Mouse (Mus musculus): Measurements from ENCODE around the gene Irs2. TPM values are rescaled to one million over a fixed set of nuclear protein-coding genes. Genes with fewer than 3 reads are reported as not detected.

The Irs2 gene
- polyA plus RNA-seq, 1 experiment, result 31.2 TPM

DNA sequence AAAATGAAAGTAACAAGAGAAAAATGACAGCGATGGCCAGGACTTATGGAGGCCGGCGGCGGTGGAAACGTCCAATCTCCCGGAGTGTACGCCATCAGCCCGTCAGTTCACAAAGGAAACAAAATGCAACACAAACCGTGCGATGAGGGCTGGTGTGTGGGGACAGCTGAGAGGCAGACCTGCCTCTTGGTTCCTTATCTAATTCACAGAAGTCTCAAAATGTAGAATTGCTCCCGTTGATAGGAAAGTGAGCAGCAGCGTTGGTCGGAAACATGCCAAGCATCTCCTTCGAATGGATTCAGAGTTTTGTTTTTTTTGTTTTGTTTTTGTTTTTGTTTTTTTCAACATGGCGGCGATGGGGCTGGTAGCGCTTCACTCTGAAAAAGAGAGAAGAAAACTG is 21.6 kb downstream of the Irs2 start:
- Histone ChIP-seq H3K4me3 (ENCODE audit: low read depth, low read length) (no peak overlapping the region), H3K27ac (ENCODE audit: insufficient read depth, low read depth, low read length) (no peak overlapping the region), H3K4me1 (ENCODE audit: control insufficient read depth, insufficient read depth, insufficient read length, low read length) (peaks cover 16% of the 10 kb centered on the region; the same call in 1 of the 2 replicates), H3K27me3 (ENCODE audit: control insufficient read depth, insufficient read depth, low read length) (no peaks in the 10 kb centered on the region), H3K36me3 (ENCODE audit: control insufficient read depth, insufficient read depth, low read length) (peaks cover 22% of the 10 kb centered on the region)
- TF ChIP-seq POLR2A (IDR thresholded peaks at IDR 0.05; ENCODE audit: low read depth, low read length) (no peak), CTCF (IDR thresholded peaks at IDR 0.05; ENCODE audit: extremely low read depth, insufficient read length, insufficient replicate concordance, low read depth, low read length) (no peak)
- 95% methylated on average over 17 of the region's 17 CpGs for WGBS

GRCm38 (mm10) chr8:10985064-10985463 is 23.2 kb downstream of the Irs2 start:
- TF ChIP-seq POLR2A (IDR thresholded peaks at IDR 0.05; ENCODE audit: low read depth, low read length) (no peak), CTCF (IDR thresholded peaks at IDR 0.05; ENCODE audit: extremely low read depth, insufficient read length, insufficient replicate concordance, low read depth, low read length) (no peak)
- H3K4me1 ChIP-seq (ENCODE audit: control insufficient read depth, insufficient read depth, insufficient read length, low read length), result peaks cover 14% of the 10 kb centered on the region; the same call in 1 of the 2 replicates
- no peak overlapping the region for H3K27ac ChIP-seq (ENCODE audit: insufficient read depth, low read depth, low read length)
- peaks cover 22% of the 10 kb centered on the region for H3K36me3 ChIP-seq (ENCODE audit: control insufficient read depth, insufficient read depth, low read length)
- H3K27me3 ChIP-seq (ENCODE audit: control insufficient read depth, insufficient read depth, low read length), result no peaks in the 10 kb centered on the region
- no peak overlapping the region for H3K4me3 ChIP-seq (ENCODE audit: low read depth, low read length)
- 86% methylated on average over 7 of the region's 7 CpGs for WGBS

DNA sequence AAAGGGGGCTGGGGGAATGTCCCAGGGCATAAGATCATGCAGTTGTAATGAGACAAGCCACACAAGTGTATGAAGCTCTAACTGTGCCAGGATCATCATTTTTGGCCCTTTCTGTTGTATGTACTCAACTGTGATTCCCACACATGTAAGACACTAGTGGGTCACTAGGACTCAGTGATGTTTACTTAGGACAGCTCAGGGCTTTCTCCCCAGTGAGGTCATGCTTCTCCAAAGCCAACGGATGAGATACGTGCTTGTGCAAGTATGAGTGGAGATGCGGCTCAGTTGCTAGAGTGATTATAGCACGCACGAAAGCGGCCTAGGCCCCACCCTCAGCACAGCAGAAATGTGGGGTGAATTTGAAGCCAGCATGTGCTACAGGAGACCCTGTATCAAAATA is 27.4 kb downstream of the Irs2 start:
- TF ChIP-seq CTCF (IDR thresholded peaks at IDR 0.05; ENCODE audit: extremely low read depth, insufficient read length, insufficient replicate concordance, low read depth, low read length) (no peak), POLR2A (IDR thresholded peaks at IDR 0.05; ENCODE audit: low read depth, low read length) (no peak)
- Histone ChIP-seq H3K36me3 (ENCODE audit: control insufficient read depth, insufficient read depth, low read length) (peaks cover 10% of the 10 kb centered on the region), H3K4me3 (ENCODE audit: low read depth, low read length) (no peak overlapping the region), H3K4me1 (ENCODE audit: control insufficient read depth, insufficient read depth, insufficient read length, low read length) (peaks cover 10% of the 10 kb centered on the region), H3K27me3 (ENCODE audit: control insufficient read depth, insufficient read depth, low read length) (no peaks in the 10 kb centered on the region), H3K27ac (ENCODE audit: insufficient read depth, low read depth, low read length) (no peak overlapping the region)
- WGBS, result 90% methylated on average over 6 of the region's 6 CpGs

DNA sequence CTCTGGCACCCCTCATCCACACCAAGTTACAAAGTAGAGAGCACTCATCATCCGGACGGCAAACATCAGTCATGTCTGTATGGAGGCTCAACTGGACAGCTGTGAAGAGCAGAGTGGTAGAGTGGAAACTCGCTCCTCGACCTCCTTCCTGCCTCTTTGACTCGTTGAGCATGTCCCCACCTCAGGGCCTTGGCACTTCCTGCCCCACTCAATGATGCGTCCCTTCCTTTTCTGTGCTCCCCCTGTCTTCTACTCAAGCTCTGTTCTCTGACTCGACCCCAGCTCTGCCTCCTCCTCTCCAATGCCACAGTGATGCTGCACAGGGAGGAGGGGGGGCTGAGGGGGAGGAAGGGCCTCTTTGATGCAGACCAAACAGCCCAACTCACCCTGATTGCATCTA is 28.3 kb downstream of the Irs2 start:
- Histone ChIP-seq H3K4me1 (ENCODE audit: control insufficient read depth, insufficient read depth, insufficient read length, low read length) (peaks cover 10% of the 10 kb centered on the region), H3K27ac (ENCODE audit: insufficient read depth, low read depth, low read length) (no peak overlapping the region), H3K4me3 (ENCODE audit: low read depth, low read length) (no peak overlapping the region), H3K36me3 (ENCODE audit: control insufficient read depth, insufficient read depth, low read length) (peaks cover 2% of the 10 kb centered on the region; the same call in 1 of the 2 replicates), H3K27me3 (ENCODE audit: control insufficient read depth, insufficient read depth, low read length) (no peaks in the 10 kb centered on the region)
- WGBS, result 65% methylated on average over 7 of the region's 7 CpGs
- no peak for TF ChIP-seq CTCF (IDR thresholded peaks at IDR 0.05; ENCODE audit: extremely low read depth, insufficient read length, insufficient replicate concordance, low read depth, low read length)
- no peak for TF ChIP-seq POLR2A (IDR thresholded peaks at IDR 0.05; ENCODE audit: low read depth, low read length)

DNA sequence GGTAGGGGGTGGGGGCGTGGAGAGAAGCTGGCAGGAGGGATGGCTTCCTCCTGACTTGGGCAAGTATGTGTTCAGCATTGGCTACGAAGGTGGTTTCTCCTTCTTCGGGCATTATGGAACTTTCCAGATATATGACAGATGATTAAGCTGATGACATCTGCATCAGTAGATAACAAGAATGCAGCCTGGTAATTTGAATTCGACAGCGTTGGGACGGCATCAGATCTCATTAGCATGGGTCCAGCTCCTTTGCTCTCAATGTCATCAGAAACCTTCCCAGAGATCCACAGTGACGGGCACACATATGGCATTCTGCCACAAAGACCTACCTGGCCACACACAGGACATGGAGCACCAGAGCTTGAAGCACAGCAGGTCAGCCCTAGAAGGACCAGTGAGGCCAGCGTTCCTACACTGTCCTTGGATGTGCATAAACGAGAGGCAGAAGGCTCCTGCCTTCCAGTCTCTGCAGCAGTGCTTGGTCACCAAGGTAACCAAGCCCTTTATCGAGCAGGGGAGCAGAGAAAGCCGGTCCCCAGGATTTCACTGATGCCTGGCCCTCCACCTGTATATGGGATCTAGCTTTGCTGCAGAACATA is 29.0 kb downstream of the Irs2 start:
- Histone ChIP-seq H3K4me1 (ENCODE audit: control insufficient read depth, insufficient read depth, insufficient read length, low read length) (peaks cover 10% of the 10 kb centered on the region), H3K27me3 (ENCODE audit: control insufficient read depth, insufficient read depth, low read length) (no peaks in the 10 kb centered on the region), H3K27ac (ENCODE audit: insufficient read depth, low read depth, low read length) (no peak overlapping the region), H3K36me3 (ENCODE audit: control insufficient read depth, insufficient read depth, low read length) (0 out of 2 replicates have a peak, but pooled peaks cover 1% of the 10 kb centered on the region), H3K4me3 (ENCODE audit: low read depth, low read length) (no peak overlapping the region)
- WGBS, result 83% methylated on average over 11 of the region's 11 CpGs
- TF ChIP-seq CTCF (IDR thresholded peaks at IDR 0.05; ENCODE audit: extremely low read depth, insufficient read length, insufficient replicate concordance, low read depth, low read length) (no peak), POLR2A (IDR thresholded peaks at IDR 0.05; ENCODE audit: low read depth, low read length) (no peak)

GRCm38 (mm10) chr8:10978377-10978776 is 29.9 kb downstream of the Irs2 start:
- 16% methylated on average over 21 of the region's 21 CpGs for WGBS
- Histone ChIP-seq H3K4me1 (ENCODE audit: control insufficient read depth, insufficient read depth, insufficient read length, low read length) (peaks cover 10% of the 10 kb centered on the region), H3K27ac (ENCODE audit: insufficient read depth, low read depth, low read length) (peak overlapping the region; percentile 45), H3K27me3 (ENCODE audit: control insufficient read depth, insufficient read depth, low read length) (no peaks in the 10 kb centered on the region), H3K36me3 (ENCODE audit: control insufficient read depth, insufficient read depth, low read length) (no peaks in the 10 kb centered on the region), H3K4me3 (ENCODE audit: low read depth, low read length) (no peak overlapping the region; the same call in 1 of the 2 replicates)
- no peak for TF ChIP-seq CTCF (IDR thresholded peaks at IDR 0.05; ENCODE audit: extremely low read depth, insufficient read length, insufficient replicate concordance, low read depth, low read length)
- TF ChIP-seq POLR2A (IDR thresholded peaks at IDR 0.05; ENCODE audit: low read depth, low read length), result no peak

DNA sequence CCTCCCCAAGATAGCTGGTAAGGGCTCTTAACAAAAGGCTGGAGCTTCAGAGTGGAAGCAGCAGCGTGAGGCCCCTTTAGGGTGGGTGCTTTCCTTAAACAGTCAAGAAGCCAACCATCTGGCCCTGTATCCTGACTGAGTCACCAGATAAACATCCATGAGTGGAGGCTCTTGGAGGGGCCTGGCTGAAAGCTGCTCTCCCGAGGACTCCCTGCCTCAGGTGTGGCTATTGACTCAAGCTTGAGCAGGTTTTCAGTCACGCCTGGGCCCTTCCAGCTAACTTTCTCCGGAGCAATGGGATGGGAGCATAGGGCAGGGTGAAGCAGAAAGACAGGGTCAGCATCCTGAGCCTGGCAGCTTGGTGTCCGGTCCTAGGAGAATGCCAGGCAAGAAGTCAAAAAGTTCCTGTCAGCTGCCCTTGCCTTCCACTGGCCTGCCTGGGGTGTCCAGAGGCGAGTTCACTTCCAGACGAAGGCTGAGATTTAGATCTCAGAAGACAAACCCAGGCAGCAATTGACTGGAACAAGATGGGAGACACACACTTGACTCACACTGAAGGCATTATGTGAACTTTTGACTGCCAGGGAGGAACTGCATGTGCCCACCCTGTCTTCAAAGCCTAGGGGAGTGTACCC is 30.4 kb downstream of the Irs2 start:
- H3K27me3 ChIP-seq (ENCODE audit: control insufficient read depth, insufficient read depth, low read length), result no peaks in the 10 kb centered on the region
- no peak overlapping the region for H3K4me3 ChIP-seq (ENCODE audit: low read depth, low read length)
- H3K36me3 ChIP-seq (ENCODE audit: control insufficient read depth, insufficient read depth, low read length), result no peaks in the 10 kb centered on the region
- H3K27ac ChIP-seq (ENCODE audit: insufficient read depth, low read depth, low read length), result peak overlapping the region; percentile 45
- TF ChIP-seq CTCF (IDR thresholded peaks at IDR 0.05; ENCODE audit: extremely low read depth, insufficient read length, insufficient replicate concordance, low read depth, low read length) (no peak), POLR2A (IDR thresholded peaks at IDR 0.05; ENCODE audit: low read depth, low read length) (no peak)
- WGBS, result 47% methylated on average over 7 of the region's 7 CpGs
- peaks cover 10% of the 10 kb centered on the region for H3K4me1 ChIP-seq (ENCODE audit: control insufficient read depth, insufficient read depth, insufficient read length, low read length)

Data from small intestine, adult 2 months (tissue).